Mouse (Mus musculus) frontal cortex, postnatal 14 days (tissue): Measurements from ENCODE around the gene Rsph14.

Source experiments
- DNase-seq, 2 experiments: peaks; one replicate each; pipeline ENCODE4 v3.0.0; 2022; ENCODE audit warnings: low spot score in 2 of 2

Rsph14 gene

DNA sequence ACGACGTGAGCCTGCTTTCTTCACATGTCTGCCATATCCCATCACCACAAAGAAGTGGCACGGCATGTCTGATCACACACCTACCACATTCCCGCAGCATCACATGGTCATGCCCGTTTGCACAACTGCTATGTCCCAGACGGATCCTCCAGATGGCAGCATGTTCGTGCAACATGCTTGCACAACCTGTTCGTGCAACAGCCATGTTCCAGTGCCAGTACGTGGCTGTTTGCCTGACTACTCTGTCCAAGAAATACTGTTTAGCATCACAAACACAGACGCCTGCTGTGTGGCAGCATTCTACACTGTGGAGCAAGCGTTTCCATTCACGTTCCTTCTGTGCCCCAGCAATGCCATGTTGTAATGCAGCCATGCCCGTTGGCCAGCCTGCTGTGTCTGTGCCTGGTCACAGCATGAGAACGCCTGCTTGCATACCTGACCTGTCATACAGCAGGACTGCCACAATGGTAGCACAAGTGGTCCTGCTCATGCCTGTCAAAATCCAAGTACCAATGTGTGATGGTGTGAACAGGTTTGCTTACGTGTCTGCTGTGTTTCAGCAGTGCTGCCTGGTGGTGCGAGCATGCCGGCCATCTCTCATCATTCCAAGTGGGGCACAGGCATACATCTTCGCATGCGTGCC lies 98.7 kb downstream of the Rsph14 start:
- DNase-seq = no peak

DNA sequence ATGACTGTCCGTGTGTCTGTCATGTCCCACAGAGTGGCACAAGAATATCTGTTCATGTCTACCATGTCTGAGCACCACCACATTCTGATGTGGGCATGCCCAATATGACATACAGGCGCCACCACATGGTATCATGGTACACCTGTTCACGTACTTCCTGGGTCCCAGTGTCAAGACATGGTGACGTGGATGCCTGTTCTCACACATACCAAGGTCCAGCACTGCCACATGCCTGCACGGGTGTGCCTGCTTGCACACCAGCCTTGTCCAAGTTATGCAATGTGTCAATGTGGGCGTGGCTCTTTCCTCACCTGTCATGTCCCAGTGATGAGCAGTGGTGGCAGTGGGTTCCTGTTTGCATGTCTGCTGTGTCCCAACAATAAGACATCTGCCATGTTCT lies 99.9 kb downstream of the Rsph14 start:
- DNase-seq = no peak

DNA sequence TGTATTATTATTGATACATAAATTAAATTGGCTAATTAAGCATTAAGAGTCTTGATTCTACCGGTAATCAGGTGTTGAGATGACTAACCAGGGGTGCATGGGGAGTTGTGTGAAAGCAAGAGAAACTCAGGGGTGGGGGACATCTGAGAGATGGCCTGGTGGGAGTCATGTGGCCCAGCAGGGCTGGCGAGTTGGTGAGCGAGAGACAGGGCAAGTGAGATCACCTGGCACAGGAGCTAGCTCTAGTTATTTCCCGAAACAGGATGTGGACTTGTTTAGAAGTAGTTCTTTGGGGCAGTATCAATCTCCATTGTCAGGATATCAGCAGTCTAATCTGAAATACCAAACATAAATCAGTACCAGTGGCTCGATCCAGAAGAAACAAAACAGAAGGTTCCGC lies 100.8 kb downstream of the Rsph14 start:
- DNase-seq = peak in 1 of 2 experiments; percentile 0

DNA sequence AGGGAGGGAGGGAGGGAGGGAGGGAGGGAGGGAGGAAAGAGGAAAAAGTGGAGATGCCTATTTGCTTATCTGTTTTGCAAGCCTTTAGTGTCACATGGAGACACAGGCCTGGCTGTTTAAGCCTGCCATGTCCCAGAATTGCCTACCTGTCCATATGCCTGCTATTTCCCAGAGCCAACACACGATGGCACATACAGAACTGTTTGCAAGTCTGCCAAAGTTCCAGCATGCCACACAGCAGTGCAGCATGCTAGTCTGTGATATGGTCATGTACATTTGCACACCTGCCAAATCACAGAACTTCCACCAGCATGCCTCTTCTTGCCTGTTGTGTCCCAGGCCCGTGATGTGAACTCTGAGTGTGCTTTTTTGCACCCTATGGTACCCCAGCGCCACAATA lies 101.8 kb downstream of the Rsph14 start:
- peak in 1 of 2 experiments; percentile 2 for DNase-seq

DNA sequence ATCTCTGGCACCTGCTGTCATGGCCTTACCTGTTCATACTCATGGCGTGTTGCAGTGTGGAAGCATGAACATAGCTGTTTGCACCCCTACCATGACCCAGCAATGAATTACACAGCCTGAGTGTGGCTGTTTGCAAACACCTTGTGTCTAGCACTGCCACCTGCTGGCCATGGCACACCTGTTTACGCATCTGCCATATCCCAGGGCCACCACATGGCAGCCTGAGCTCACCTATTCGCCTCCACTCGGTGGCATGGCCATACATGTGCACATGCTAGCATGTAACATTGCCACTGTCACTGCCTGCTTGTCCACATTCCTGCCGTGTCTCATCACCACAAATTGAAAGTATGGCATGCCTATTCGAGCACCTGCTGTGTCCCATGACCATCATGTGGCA lies 102.8 kb downstream of the Rsph14 start:
- no peak for DNase-seq

DNA sequence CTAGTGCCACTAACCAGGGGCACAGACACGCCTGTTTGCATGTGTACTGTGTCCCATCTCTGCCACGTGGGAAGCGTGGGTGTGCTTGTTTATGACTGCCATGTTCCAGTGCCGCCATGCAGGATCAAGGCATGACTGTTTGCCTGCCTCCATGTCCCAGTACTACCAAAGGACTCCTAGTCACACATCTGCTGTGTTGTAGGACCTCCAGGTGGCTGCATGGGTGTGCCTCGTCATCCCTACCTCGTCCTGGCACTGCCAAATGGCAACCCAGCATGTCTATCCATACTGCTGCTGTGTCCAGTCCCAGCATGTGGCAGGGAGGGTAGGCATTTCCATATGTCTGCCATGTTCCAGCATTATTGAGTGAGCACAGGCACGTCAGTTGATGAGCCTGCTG lies 104.1 kb downstream of the Rsph14 start:
- no peak for DNase-seq

DNA sequence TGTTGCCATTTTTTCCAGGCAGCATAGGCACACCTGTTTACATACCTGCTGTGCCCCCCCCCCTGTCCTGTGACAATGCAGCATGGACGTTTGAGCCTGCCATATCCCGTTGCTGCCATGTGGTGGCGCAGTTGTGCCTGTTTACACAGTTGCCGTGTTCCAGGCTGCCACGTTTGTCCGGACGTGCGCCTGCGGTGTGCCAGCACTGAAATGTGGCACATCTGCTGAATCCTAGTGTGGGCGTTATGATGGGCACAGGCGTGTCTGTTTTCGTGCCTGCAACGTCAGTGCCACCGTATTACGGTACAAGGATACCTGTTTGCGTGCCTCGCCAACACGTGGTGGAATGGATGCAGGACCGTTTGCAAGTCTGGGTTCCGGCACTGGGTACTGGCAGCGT lies 107.1 kb downstream of the Rsph14 start:
- peak; percentile 51 to 57 for DNase-seq

DNA sequence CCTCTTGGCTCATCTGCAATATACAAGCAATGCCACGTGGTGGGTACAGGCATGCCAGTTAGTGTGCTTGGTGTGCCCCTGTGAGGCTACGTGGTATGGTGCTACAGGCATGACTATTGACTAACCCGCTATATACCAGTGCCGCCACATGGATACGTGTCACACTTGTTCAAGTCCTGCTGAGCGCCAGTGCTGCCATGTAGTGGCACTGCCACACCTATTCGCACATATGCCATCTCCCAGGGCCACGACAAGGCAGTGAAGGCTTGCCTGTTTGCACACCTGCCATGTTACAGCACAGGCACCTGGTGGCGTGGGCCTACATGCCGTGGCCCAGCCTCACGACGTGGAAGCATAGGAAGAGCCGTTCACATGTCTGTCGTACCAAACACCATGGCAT lies 108.1 kb downstream of the Rsph14 start:
- DNase-seq = no peak

DNA sequence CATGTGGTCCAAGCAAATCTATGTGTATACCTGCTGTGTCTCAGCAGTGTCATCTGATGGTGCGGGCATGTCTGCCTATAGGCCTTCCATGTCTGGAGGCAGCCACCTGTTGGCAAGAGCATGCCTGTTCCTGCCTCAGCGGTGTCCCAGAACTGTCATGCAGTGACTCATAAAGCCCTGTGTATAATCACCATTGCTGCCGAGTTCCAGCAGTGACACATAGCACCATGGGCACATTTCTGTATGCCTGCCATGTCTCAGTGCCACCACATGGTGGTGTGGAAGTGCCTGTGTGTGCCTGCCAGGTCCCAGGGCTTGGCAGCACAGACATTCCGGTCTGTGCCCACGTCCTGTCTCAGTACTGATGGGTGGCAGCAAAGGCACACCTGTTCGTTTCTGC lies 109.6 kb downstream of the Rsph14 start:
- DNase-seq = peak in 1 of 2 experiments; percentile 46

DNA sequence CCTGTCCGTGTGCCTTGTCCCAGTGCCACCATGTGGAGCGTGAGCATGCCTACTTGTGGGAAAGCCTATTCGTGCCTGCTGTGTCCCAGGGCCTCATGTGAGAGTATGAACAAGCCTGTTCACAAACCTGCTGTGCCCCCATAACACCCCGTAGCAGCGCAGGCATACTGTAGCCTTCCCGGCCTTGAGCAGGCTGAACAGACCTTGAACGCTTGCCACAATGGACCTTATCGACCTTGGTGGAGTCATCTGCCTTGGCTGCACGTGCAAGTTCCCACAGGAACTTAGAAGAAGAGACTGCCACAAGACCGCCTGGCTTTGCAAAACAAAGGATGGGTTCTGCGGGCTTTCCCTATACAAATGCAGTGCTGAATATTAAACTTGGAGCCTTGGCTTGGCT lies 110.8 kb downstream of the Rsph14 start:
- no peak for DNase-seq

DNA sequence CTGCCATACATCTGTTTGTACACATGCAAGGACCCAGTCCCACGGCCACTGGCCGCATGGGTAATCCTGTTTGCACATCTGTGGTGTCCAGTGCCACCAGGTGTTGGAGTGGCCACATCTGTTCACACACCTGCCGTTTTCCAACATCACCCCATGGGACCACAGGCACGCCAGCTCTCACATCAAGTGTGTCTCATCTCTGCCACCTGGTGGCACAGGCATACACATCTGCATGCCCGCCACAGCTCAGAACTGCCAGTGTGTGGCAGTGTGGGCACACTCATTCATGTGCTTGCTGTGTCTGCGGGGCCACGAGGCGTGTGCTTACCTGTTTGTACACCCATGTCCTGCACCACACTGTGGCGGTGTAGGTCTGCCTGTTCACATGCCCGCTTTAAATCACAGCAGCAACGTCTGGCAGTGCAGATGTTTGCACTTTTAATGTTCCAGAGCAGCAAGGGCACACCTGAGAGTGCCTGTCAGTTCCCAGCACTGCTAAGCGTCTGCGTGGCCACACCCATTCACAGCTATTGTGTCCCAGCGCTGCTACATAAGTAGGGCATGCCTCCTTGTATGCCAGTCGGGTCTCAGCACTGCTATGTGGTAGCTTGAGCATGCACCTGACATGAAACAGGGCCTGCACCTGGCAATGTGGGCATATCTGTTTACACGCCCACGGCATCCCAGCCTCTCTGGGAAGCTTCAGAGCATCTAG lies 111.4 kb downstream of the Rsph14 start:
- peak; percentile 50 to 60 for DNase-seq

DNA sequence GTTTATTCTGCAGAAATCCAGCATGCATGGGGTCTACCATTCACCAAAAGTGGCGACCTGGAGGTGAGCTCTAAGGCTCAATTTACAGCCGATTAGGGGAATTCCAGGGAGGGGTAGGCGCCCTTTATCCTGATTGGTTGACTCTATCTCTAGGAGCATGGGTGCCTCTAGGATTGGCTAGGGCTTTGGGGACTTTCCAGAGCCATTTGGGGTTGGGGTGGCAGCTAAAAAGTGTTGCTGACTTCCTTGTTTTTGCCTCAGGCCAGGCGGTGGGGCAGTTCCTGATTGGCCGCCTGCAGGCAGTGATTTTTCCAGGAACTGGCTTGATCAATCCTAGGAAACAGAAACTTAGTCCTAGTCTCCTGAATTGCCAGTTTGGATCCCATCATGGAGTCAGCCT lies 113.1 kb downstream of the Rsph14 start:
- no peak for DNase-seq

DNA sequence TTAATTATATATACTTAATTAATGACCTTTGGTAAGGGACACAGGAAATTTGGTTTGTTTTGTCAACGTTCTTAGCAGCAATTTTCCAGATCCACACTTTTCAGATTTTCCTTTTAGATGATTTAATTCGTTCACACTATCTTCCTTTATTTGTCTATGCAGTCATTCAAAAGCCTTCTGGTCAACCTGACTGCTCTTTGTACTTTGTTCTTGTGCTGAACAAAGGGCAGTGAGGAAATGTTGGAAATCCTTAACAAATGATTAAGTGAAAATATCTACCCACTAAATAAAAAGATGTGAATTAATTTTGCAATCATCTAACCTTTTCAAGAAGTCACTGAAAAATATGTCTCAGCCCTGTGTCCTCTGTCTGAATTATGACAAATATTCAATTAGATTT lies 124.0 kb downstream of the Rsph14 start:
- no peak for DNase-seq
